Mouse (Mus musculus) CD8-positive naive resting alpha-beta T cell, adult 2 months (primary cell): ENCODE results near the gene Men1.
"Not testable (repeated sequence)": the region's sequence is repeated elsewhere in the genome, so short reads cannot be mapped to it uniquely, and the experiment has no call there.

ENCODE experiments used
- DNase-seq, 2 experiments: peaks; one replicate each; pipeline ENCODE4 v3.0.0; 2022; ENCODE audit warnings: low read depth in 2 of 2, low spot score in 2 of 2

The Men1 gene

DNA sequence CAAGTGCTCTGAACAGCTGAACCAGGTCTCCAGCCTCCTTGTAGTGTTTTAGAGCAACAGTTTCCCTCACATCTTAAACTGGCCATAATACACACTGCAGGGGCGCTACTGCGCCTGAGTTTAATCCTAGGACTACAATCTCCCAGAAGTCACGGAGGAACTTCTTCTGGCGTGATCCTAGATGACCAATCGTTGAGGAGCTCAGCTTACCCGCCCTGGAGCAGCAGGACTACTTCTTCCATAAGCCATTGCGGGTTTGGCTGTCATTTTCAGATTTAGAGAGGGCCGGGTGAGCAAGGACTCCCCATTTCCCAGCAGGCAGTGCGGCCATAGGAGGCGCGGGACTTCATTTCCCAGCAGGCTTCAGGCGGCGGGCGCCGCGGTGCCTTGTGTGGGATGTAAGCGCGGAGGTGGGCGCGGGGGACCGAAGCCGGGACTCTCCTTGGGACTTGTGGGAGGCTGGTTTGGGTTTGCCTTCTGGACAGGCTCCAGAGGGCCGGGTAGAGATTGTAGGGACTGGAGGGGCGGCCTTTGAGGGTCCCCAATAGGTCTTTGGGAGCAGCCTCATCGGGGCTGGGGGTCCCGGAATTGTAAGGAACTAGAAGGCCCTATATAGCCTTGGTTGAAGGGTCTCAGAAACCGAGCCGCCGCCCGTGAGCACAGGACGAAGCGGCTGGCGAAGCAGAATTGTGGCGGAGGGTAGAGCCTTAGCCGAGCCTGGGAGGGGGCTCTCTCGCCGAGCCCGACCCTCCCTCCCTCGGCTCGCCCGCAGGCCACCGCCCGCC lies at the start of gene Men1:
Gene Men1 (plus strand): TSS at position 307 of the 785 bp plus-strand sequence.
- DNase-seq = peak; percentile 78 to 84

DNA sequence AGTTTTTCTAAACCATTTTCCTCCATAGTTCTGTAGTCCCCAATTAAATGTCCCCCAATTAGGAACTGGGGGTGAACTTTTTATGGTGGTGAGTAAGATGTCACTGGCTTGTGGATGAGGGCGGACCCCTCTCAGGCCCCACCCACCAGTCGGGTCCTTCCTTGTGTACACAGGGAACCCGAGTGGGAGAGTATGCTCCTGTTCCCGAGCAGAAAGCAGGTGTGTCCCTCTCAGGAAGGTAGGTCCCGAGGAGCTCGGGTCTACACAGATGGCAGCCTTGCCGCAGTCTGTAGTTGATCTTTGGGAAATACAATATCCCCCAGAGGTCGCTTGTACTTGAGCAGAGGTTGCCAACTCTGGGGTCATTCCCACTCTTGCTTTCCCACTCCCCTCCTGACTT lies 49.6 kb upstream of the Men1 start:
- DNase-seq = no peak

DNA sequence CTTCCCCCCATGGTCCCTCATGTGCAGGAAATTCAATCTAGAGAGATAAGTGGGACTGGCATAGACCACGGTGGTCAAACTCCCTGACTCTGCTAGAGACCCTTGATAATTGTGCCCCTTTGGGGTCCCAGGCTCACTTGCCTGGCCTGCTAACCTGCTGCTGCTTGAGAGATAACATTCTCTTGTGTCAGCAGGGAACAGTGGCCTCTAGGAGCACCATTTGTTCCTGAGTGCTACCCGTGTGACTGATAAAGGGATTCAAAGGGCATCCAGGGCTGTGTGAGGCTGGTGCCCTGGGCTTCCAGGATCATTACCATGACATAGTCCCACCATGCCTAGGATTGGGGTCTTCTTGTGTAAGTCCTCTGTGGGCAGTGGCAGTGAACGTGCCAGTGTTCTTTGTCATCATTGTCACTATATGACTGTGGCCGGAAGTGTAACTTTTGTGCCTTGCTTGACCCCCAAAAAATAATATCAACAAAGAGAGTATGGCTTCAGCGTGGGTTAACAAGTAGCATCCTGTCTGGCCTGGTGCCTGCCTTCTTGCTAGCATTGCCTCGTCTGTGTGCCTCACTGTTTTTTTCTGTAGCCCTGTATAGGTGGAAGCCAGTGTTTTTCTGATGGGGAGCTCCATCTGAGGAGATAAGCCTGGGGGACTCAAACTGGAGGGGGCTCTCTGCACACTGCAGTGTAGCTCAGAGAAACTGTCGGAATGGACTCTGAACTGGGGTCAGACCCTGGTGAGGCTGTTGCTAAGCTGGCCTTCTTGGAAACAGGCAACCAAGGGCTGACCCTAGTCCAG lies 48.9 kb upstream of the Men1 start:
- DNase-seq = no peak

DNA sequence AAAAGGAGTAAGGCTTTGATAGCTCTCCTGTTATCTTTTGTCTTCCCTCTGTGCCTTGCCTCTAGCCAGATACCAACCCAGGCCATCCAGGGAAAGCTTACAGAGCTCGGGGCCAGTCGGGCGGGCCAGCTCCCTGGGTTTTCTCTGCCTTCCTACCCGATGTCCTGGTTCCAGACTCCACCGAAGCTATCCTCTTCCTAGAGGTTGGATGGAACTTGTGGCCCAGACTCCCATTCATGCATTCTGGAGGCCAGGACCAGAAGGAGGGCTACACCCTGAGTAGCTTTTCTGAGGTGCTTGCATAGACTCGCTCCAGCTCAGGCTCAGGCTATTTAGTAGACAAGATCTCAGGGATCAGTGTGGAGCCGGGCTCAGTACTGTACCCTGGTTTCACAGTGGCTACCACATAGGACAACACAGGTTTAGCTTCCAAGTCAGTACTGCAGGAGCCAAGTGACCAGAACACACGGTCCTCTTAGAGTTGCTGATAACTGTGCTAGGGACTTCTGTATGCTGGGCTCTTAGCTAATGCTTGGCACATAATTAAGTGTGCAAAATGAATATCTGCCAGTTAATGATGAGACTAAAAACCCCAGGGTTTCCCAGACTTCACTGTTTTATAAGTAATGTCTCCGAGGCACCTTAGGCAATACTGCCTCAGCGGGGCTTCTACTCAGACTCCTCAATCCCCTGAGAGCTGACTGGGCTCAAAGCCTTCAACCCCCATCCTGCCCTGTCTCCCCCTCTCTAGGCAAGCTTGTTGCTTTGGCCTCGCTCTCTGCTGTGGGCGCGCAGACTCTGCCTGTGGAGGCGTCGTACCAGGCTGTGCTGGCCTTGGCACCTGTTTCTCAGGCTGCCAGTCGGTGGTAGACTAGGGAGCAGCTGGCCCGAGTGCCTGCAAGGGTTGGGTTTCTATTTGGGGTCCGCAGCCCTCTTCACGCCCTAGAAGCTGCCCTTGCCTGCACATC lies 48.1 kb upstream of the Men1 start:
- no peak for DNase-seq

DNA sequence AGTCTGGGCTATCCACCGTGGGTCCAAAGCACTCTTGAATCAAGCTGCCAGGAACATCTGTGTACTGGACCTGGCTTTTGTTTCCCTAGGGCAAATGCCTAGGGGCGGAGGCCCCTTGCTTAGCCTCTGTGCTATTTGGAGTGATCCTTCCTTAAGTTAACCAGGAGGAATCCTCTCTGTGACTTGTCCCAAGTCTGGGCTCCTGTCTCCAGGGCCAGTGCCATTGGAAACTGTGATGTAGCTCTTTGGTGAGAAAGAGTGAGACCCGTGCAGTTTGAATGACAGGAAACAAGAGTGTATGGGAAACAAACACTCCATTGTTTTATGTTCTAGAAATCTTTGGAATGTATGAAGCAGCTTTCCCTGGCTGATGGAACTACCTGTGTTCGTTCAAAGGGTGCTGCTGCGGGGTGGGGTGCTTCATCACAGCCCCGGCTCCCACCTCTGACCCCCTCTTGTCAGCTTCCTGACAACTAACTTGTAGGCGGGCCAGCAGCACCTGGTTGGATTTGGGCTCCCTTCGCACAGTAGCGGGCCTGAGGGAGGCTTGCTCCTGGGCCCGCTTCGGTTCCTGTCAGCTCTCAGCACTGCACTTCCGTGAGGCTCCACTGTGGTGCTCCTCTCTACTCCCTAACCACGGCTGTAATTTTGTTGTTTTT lies 46.4 kb upstream of the Men1 start:
- no peak for DNase-seq

DNA sequence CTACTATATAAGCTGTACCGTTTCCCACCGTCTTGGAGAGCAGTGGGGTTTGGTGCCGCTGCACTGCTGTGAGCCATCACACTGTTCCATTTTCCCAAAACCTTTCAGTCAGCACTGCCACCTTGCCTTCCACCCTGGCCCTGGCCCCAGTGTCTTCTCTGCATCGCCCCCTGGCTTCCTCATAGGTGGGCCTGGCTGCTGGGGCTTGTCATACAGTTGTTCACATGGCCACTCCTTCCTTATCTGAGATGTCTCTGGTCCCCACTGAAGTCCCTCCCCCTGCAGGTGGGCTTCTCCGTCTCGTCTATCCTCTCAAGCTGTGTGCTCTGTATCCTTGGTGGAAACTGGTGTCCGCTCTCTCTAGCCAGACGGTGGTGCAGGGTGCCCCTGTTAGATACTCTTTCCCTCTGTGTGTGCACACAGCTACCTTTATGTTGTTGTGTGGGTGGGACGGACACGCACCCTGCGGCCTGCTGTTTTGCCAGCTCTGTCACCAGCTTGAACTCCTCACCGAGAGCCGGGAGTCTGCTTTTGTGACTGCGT lies 45.0 kb upstream of the Men1 start:
- no peak for DNase-seq

DNA sequence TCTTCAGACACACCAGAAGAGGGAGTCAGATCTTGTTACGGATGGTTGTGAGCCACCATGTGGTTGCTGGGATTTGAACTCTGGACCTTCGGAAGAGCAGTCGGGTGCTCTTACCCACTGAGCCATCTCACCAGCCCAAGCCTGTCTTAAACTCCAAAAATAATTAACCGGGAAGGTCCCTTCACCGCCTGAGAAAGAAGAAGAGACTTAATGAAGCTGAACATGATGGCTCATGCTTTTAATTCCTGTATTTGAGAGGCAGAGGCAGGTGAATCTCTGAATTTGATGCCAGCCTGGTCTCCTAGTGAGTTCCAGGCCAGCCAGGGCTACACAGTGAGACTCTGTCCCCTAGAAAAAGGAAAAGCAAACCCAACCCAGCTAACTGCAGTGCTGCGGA lies 44.1 kb upstream of the Men1 start:
- DNase-seq = not testable (repeated sequence)

DNA sequence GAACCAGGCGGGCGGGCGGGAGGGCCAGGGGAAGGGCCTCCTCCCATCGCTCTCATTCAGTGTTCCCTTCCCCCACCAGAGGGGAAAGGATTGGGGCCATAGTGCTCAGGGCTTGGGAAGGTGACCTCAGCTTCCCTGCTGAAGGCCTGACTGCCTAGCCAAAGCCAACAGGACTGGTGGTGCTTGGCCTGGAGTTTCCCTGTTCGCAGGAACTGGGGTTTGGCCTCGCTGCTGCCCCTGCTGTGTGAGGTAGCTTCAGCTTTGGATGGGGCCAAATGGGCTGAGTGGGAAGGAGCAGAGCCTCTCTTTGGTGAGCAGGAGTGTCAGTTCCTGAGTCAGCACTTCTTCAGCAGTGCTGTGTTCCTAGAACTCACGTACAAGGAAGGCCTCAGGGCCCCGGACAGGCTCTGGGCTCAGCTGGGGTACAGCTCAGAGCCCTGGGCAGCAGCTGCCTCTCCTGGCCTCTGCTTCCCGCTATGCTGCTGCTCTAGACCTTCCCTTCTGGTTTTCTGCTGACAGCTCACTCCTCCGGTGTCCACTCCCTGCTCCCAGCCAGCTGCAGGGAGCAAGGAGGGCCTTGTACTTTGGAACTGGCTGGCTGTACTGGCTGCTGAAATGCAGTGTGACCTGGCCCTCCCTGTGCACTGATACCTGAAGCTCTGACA lies 43.5 kb upstream of the Men1 start:
- no peak for DNase-seq

DNA sequence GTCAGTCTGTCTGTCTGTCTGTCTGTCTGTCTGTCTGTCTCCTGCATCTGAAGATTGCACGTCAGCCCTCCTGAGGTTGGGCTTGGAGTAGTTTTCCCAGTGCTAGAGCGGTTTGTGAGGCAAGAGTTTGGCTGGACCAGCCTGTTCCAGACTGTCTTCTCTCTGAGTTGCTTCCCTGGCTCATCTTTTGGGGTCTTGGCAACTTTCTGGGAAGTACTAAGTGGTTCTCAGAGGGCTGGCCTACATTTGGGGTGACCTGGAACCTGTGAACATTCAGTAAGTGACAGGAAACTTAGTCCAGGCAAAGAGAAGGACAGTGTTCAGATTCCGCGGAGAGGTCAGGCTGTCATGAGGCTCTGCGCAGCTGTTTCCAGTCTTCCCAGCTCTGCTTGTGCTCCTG lies 42.5 kb upstream of the Men1 start:
- no peak for DNase-seq

DNA sequence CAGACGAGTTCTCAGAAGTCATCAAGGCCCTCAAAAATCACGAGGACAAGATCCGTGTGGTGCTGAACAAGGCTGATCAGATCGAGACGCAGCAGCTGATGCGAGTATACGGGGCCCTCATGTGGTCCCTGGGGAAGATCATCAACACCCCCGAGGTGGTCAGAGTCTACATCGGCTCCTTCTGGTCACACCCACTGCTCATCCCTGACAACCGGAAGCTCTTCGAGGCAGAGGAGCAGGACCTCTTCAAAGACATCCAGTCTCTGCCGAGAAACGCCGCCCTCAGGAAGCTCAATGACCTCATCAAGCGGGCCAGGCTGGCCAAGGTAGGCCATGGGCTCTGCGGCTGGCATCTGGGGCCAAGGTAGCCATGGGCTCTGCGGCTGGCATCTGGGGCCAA lies 40.5 kb upstream of the Men1 start:
- DNase-seq = no peak

DNA sequence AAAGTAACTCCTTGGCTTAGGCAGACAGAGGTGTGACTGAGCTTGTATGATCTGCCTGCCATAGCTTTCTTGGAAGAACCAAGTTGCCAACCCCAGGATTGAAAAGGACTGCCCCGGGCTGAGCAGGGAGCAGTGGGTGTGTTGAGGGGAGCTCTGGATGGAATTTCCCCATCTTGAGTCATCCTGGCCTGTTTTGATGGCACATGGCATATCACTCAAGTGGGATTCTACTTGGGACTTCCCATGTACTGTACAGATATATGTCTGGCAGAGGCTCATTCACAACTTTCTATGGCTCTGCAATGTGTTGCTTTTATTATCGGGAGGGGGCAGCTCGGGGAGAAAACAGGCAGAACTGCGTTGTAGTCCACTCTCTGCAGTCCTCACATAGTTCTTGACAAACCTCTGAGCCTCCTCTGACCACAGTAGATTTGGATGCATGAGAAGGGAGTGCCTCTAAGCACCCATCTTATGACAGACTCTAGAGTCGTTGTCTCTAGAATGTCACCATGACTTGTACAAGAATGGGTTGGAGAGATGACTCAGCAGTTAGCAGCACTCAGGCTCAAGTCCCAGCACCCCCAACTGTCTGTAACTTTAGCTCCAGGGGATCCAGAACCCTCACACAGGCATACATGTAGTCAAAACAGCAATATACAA lies 38.1 kb upstream of the Men1 start:
- DNase-seq = no peak

DNA sequence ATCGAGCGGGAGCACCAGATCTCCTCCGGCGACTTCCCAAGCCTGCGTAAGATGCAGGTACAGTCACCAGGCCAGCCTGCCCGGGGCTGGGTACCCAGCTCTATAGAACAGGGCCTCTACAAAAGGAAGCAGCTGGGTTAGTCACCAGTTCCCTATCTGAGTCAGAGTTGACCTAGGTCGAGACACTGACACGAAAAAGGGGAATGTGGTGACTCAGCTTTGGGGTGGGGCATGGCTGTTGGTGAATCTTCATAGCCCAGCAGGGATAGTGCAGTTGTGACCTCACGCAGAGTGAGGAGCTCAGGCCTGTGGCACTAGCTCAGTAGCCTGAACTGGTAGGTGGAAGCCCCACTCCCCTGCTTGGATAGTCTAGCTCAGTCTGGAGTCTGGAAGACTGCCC lies 37.1 kb upstream of the Men1 start:
- no peak for DNase-seq

DNA sequence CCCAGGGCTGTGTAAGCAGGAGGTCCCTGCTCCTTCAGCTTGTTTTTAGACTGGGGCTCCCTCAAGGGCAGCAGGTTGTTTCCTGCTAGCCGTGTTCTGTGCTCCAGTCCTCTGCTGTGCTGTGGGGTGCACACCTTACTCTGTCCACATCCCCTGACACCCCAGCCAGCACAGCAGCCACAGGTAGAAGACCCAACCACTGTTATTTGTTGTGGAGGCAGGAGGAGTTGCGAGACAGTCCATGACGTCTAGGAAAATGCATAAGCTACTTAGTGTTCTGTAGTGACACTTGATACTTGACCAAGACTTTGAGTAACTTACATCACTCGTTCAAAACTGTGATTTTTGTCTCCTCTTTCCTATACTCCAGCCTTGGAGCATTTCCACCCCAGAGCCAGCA lies 35.8 kb upstream of the Men1 start:
- no peak for DNase-seq

DNA sequence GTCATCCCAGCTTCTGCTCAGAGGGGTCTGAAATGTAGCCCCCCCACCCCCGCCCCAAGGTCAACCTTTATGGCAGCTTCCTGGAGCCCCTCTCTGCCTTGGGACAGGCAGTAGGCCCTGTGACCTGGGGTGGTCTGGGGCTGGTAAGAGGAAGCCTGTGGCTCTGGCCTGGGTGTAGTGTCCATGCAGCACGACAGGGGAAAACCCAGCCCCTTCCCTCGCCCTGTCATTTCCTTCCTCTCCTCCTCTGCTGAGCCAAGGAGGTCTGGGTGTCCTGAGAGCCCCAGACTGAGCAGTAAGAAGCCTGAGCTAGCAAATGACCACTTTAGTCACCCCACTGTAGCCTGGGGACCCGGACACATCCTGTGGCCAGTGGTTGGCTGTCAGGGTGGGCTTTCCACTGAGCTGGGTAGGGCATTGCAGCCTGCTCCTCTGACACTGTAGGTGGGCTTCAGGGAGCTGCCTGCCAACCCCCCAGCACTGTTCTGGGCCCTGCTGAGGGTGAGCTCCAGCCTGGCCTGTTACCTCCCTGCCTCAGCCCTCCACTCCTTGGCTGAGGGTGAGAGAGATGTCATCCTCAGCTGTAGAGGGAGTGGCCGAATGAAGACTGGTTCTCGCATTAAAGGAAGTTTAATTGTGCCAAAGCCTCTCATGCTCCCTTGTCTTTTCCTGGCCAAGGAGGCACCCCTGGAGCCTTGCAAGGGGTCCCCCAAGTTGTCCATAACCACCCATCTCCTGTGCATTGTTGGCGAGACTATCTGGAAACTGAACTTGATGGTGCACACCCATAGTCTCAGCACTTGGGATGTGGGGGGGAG lies 35.1 kb upstream of the Men1 start:
- DNase-seq = no peak

DNA sequence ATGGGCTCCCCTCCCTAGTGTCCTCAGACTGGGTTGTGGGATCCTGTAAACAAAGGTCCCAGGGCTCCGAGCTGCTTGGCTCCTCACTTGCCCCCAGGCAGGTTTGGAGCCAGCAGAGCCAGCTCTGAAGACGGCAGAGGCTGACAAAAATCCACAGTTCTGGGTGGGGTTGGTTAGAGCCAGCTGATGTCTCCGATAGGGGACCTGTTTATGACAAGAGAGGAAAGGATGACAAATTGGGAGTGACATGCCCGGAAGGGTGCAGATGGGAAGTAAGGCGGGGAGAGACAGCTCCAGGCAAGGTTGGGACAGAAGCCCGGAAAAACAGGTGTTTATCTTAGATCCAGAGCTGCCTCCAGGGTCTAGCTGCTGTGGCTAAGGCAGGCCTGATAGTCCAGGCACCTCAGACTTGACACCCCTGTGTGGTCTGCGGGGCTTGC lies 34.4 kb upstream of the Men1 start:
- no peak for DNase-seq

DNA sequence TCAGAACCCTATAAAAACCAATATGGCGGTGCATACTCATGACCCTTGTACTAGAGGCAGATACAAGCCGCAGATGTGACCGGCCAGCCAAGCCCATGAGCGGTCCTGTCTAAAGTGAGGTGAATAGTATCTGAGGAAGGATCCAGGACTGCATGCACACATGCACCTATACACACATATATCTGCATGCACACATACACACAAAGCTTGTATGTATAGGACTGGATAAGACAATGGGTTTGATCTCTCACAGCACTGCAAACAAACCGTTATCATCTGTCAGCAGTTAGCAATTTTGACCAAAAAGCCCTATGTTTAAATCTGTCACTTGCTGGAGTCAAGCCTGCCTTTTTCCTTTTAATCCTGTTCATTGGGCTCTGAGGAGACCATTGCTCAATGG lies 32.7 kb upstream of the Men1 start:
- no peak for DNase-seq

DNA sequence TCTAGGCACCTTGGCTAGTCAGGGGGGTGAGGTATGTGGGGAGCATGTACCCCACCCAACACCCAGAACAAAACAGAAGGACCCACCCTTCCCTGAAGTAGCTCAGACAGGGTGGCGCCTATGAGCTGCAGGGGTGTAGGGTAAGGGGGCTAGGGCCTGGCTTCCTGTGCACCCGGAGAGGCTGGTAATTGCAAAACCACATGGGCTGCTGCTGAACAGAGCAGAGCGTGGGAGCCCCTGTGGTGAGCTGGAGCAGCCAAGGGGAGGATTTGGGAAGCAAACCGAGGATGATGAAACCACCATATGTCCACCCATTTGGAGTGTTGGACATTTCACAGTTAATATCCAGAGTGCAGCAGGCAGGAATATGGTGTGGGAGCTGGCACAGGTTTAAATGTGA lies 32.3 kb upstream of the Men1 start:
- no peak for DNase-seq

DNA sequence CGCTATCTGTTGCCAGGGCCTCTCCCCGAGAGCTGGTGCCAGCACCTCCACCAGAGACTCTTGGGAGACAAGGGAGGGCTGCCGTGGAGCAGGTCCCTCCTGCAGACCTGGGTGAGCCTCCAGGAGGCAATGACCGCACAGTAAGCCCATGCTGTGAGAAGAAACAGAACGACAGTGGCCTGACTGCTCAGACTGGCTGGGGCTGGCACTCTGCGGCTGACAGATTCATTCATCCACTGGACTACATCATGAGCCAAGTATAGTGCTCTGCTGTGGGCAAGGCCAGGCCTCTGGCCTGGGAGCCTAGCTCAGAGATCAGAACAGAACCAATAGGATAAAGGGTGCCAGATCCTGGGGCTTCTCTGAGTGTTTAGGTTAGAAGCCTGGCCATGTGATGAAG lies 30.9 kb upstream of the Men1 start:
- DNase-seq = no peak
